Mouse (Mus musculus) heart, adult 8-10 months (tissue): ENCODE data around the gene Rab6b. TPM values are rescaled to one million over a fixed set of nuclear protein-coding genes. Genes with fewer than 3 reads are reported as not detected.
"Not testable (repeated sequence)": the region's sequence is repeated elsewhere in the genome, so short reads cannot be mapped to it uniquely, and the experiment has no call there.

Experiments used
- DNase-seq: peaks from one replicate; pipeline ENCODE4 v3.0.0; 2022; ENCODE audit warnings: low spot score
- total RNA-seq, 4 experiments: library from RNA; stranded (reverse); gene quantifications; 2 replicates each; pipeline ENCODE4 v1.2.4; 2022

Rab6b gene
- total RNA-seq, 4 experiments from 2014 or later, result 1.3 to 2.7 (median 2.1) TPM

DNA sequence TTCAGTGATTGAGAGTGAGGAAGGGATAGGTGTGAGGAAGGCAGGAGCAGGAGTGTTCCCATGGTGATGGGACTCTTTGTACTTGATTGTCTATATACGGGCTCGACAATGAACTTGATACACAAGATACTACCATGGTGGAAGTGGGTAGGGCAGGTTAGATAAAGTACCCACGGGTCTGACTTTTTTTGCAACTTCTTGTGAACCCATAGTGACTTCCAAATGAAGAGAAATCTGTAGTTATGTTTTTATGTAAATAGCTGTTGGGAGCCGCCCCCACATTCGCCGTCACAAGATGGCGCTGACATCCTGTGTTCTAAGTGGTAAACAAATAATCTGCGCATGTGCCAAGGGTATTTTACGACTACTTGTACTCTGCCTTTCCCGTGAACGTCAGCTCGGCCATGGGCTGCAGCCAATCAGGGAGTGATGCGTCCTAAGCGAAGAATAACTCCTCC is 3.2 kb upstream of the Rab6b start:
- DNase-seq, result not testable (repeated sequence)

DNA sequence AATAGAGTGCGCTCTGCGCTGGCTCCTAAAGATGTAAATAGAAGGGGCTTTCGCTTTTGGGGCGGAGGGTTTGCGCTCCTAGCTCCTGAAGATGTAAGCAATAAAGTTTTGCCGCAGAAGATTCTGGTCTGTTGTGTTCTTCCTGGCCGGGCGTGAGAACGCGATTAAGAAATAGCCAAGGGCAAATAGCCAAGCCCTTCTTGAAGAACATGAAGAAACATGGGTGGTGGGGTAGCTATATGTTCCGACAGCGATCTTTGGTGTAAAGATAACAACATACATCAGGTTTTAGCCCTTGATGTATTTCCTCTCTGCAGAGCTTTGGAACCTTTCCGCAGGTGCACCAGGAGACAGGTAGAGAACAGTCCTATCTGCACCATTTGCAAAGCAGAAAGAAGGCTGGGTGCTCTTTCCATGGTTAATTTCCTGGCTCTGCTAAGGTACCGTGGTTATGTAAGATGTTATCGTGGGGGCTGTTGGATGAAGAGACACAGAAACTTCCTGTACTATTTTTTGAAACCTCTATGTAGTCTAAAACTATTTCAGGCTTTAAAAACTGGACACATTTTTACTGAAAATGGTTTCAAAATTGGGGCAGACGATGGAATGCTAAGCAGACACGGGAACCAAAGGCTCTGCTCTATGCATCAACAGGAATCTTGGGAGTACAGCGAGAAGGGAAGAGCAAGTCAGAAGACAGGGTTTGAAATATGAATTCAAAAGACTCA is 2.5 kb upstream of the Rab6b start:
- DNase-seq, result no peak

DNA sequence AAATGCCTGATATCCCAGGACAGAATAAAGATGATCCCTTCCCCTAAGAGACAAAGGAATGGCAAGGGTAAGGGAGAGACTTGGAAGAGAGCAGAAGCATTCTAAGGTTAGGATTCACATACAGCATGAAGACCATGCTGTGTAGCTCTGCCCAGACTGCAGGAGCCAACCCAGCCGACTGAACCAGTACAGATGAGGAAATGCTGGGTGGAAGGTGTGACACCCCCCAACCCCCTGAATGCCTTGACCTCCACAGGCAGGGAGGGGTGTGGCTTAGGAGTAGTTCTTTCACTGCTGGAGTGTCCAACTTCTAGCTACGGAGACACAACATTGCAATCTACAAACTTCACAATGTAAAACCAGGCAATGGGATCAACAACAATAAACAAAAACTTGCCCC is 1.7 kb upstream of the Rab6b start:
- no peak for DNase-seq

DNA sequence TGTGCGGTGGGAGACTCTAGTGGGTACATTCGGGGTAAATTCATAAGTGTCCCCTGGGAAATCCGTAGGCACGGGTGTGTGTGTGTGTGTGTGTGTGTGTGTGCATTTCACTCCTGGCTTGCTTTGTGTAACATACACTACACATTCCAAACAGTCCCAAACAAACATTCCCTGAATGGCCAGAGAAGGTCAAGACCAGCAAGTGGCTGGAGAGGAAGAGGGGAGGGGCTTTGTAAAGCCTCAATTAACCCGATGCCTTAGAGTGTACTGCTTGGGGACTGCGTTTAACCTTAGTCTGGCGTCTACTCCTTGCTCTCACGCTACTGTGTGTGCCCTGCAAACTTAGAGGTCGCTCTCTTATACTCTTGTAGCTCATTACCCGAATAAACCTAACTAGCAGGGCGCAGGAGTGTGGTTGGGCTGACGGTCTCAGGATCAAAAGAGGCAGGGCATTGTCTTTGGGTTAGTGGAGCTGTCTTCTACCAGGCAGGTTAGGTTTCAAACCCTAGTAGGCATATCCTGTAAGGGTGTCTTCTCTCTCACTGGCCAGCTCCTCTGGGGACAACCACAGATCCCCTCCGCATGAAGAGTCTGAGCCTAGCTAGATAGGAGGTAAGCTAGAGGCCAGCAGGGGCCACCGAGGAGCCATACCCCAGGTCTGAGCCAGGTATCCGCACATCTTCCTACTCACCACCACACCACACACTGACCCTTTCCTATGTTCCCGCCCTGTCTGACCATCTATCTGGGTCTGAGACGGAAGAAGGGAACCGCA is 673 bp upstream of the Rab6b start:
- DNase-seq, result no peak

DNA sequence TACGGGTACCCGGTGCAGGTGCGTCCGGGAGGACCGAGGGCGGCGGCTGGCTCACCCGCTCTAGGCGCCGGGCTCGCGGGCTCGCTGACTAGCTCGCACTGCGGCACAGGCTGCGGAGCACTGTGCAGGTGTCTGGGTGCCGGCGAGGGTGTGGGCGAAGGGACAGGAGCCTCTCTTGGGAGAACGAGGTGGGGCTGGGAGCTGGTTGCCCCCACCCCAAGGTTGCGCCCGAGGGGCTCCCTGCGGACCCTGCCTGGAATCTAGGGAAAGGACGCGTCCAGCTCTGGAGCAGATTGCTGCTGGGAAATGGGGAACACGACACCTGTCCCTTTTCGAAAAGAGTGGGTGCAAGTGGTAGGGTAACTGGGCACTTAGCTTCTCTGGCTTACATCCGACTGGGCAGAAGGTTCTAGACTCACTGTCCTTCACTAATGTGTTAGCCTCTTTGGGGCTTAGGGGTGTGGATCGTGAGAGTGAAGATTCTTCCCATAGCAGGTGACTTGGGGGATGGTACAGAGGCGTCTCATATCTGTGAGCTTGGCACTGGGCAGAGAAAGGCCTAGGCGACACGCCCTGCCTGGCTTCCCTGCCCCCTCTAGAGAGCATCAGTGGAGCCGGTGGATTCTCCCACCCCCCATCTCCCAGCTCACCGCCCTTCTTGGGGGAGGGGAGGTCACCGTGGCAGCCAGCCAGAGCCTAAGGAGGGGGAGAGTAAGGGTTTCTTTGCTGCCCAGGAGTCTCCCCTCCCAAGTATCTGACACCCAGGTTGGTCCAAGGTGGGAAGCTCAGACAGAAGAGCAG is 1.1 kb downstream of the Rab6b start:
- DNase-seq, result no peak

DNA sequence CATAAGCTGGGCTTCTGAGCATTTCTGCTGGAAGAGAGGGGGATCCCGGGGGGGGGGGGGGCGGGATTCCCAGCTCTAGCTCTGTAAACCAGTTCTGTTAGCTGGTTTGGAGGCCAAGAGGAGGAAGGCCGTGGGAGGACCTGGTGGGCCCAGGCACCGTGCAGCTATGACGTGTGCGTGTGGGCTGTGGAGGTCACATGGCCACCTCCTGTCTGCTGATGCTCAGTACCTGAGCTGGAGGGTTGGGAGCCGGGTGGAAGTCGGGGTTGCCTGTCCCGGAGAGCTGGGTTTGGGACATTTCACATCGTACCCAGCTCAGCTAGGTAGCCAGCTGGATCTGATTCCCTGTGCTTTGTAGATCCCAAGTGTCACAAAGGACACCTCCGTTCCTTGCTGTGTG is 1.8 kb downstream of the Rab6b start:
- DNase-seq, result no peak

DNA sequence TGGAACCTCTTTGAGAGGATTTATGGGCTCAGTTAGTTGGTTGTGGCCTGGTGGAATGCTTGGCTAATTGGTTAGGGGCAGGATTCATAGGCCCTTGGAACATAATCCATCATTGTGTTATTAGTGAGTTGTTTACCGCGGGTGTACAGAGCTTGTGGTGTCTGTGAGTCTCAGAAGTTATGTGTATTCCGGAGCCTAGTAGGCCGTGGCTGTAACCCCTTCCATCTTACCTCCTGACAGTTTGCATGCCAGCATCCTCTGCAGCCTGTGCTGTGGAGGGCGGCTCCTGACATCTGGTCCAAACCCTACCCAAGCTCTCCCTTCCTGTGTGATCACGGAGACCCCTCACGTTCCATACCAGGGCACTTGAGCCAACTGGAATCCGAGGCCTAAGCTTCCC is 2.7 kb downstream of the Rab6b start:
- no peak for DNase-seq

DNA sequence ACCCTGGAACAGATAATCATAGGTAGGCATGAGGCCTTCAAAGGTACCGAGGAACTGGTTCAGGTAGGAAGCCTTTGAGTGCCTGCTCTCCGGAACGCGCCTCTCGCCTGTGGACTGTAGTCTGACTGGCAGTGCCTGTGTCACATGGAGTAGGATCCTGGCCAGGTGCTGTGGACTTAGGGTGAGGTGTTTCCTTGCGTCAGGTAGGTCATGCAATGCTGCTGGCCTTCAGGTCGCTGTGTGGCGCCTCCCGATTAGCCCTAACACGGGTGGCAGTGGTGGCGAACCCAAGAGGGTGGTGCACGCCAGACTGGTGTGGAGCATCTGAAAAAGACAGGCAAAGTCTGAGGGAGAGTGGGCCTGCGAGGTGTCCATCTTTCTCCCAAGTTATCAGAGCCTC is 3.3 kb downstream of the Rab6b start:
- DNase-seq, result no peak

DNA sequence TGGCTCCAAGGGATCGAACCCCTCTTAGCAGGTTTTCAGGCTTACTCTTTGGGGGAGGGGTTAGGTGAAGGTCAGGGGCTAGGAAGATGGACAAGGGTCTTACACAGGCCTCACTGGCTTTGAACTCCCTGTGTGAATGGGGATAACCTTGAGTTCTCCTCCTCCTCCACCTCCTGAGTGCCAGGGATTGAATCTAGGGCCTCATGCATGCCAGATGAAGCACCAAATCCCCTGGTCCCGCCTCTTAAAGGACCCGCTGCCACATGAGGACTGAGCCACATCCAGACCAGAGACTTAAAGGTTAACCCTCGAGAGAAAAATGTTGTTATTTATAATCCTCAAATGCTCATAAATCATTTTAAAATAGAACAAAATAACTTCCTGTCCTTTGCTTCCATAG is 5.4 kb downstream of the Rab6b start:
- no peak for DNase-seq

DNA sequence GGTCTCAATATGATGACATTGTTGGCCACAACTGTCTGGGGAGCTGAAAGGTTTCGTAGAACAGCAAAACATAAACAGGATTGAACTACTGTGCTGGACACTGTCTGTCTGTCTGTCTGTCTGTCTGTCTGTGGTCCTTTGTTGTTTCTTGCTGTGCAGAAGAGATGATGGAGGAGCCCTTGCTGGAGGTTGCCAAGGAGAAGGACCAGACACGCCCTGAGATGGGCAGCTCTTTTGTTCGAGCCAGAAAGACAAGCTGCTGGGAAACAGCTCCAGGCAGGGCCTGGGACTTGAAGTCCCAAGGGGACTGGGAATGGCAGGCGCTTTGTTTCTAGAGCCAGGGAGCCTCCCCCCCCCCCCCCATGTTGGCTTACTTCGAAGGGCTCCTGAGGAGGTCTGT is 5.9 kb downstream of the Rab6b start:
- DNase-seq, result no peak

DNA sequence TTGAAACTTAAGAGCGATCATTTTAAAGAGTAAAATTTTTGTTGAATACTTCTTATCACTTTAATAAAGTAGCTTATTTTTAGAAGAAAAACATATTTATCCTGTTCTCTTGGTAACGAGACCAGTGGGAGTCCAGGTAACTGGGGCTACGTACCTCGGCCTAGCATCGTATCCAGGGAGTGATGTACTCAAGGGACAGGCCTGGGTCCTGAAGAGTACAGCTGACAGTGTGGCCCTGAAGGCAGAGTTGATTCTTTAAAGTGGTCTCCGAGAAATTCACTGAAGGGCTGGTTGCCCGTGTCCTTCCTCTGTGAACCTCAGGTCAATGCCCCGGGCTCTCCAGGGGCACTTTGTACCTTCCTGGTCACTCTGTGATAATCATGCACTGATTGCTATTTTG is 6.4 kb downstream of the Rab6b start:
- no peak for DNase-seq

DNA sequence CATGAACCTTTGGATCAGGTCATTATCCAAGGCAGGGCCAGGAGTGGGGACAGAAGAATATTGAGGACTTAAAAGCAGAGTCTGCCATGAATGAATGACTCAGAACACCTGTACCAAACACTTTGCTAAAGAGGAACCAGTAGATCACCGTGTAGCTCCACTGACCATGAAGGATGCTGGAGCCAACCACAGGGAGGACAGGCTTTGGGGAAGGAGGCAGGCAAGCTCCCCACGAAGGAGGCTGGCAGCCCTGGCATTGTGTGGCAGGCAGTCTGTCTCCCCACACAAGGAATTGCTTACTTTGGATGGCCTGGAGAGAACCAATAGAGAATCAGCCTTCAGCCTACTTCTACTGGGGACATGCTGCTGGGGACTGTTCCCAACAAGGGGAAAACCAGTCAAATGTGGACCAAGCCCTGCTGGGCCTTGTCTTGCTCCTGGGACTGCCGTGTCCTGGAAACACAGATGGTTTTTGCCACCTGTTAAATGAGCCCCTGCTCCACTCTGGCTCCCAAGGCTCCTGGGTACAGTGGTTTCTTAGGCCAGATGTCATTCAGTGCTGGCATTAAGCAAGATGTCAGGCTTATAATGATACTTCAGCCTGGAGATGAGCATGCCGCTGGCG is 7.2 kb downstream of the Rab6b start:
- no peak for DNase-seq

DNA sequence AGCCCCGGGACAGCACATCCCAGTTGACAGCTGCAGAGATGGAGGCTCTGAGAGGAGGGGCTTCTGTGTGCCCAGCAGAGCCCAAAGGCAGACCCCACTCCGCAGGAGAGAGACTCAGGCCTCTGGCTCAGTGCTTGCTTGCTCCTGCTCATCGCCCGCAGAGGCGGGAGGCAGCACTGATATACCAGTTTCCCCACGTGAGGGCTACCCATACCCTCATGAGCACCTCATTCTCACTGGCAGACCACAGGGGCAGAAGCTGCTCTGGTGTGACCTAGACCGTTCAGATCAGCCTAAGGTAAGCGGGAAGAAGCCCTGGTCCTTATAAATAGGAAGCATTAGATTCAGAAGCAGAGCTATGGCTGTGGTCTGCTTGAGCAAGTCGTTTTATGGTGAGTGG is 8.2 kb downstream of the Rab6b start:
- DNase-seq, result no peak

DNA sequence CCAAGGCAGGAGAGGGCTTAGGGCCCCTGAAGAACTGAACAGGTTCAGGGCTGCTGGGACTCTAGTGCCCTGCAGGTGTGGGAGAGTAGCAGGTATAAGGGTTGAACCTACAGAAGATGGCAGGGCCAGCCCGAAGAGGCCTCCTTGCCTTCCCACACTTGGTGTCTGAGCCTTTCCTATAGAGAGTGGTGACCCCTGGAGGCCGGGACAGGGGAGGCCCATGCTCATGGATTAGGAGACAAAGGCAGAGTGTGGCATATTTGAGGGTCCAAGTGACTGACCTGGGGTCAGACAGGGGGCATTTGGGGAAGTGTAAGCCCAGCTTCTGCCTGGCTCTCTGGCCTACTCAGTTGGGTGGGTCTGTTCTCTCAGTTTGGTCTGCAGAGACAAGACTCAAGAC is 8.6 kb downstream of the Rab6b start:
- no peak for DNase-seq

DNA sequence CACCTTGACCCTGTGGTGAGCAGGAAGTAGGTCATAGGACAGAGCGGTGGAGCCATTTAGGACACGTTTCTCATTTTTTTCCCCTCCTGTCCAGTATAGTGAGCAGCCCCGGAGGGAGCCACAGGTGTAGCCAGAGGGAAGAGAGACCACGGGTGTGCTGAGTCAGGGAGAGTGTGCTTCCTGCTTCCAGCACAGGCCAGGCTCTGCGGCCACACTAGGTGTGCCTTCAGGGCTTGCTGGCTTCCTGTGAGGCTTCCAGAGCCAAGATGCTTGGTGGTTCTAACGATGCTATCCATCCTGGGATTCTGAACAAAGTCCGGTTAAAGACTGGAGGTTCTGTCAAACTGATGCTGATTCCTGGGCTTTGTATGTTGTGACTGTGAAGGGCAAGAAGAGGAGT is 10.0 kb downstream of the Rab6b start:
- DNase-seq, result no peak

DNA sequence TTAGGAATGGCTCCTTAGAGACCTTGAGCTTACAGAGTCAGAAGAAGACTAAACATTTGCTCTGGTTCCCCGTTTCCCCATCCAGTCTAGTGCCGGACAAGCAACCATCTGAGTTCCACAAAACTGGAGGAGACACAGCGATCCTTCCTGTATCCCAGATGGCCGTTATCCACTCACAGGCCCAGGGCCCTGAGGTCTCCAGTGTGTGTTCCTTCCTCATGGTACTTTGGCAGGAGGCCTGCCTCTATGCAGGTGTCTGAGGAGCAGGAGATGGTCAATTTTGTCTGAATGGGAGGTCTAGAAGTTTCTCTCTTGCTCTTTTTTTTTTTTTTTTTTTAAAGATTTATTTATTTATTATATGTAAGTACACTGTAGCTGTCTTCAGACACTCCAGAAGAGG is 13.2 kb downstream of the Rab6b start:
- DNase-seq, result no peak

DNA sequence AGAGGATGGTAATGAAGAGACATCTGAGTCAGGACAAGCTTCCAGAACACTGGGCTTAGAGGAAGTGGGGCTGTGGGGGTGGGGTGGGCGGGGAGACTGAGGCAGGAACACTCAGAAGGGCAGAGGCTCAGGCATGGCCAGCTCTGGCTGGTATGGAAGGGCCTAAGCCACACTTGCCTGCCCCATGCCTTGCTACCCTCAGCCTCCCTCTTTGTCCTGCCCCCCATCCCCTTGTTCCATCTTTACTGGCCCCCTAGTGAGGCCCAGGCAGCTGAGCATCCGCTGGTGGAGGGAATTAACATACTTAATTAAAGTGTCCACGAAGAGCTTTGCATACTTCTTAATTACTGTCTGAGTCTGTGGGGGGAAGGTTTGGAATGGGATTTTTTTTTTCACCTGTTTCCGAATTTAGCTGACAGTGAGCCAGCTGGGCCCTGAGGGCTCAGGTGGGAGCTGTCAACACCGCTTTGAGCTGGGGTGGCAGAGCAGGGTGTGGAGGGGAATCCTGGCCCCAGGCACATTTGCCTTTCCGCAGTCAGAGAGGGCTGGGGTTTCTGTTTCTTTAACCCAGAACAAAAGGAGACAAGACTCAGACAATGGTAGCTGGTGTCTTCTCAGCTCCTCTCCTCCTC is 22.0 kb downstream of the Rab6b start:
- DNase-seq, result no peak

DNA sequence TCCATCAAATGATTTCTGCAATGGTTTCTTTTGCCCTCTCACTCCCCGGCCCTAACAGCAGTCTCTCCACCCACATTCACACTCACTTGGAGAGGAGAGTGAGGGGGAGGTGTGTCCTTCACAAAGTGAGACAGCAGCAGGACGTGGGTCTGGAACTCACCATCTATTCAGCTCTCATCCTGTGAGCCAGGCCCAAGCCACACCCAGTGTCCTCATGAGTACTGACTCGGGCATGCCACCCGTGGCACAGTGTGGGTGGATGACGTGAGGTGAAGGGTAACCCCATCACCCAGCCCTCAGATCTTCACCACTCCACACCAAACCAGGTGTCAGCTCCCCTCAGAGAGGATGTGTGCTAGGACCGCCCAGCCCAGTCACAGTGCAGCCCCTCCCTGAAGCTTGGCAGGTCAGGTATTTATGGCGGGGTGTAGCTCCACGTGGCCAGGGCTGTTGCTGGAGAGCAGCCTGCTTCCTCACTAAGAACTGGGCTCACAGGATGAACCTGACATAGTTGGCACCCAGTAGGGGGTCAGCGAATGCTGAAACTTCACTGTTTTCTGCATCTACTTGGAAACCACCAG is 23.0 kb downstream of the Rab6b start:
- DNase-seq, result no peak

DNA sequence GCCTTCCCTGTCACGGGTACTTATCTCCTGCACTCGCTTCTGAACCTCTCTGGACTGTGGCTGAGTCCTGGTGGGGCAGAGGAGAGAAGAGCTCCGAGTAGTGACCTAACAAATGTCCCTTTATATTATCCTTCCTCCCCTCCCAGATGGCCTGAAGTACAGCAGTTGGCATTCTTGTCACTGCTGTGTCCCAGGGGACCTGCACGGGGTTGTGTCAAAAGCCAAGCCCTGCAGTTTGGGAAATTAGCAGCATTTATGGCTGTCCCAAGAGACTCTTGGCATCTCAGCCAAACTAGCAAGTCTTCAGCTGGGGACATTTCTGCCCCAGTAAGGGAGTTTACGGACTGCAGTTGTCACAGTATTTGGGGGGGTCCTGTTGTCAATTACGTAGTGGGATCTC is 27.9 kb downstream of the Rab6b start:
- no peak for DNase-seq

DNA sequence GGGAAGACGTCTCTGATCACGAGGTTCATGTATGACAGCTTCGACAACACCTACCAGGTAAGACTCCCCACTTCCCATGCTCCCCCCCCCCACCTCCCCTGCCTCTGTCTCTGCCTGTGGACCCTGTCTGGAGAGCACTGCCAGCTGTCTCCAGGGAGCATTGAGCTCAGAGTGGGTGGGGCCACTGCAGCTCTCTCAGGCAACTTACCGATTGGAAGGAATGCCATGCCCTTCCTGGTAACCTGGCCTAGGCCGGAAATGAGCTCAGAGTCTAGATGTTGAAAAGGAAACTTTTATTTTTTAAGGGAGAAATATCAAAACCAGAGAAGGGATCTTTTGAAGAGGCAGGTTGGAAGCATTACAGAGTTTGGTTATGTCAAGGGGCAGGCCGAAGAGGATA is 28.8 kb downstream of the Rab6b start:
- DNase-seq, result no peak

DNA sequence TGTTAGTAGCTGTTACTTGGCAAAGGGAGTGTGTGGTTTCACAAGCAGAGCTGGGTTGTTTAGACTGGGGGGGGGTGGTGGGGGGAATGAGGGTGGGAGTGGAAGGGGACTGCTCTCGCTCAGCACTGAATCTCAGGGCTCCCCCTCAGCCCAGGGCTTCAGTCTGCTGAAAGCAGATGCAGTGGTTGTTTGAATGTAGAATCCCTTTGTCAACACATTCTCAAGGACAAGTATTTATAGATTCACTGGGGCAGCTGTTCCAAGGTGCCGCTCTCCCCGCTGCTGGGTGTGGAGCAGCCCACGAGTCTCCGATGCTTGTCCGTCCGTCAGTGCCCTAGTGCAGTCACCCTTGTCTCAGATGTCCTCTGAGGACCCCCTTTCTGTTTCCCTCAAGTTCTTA is 29.7 kb downstream of the Rab6b start:
- no peak for DNase-seq
